Mouse (Mus musculus) liver, embryonic 14.5 days (tissue): ENCODE results near the gene Lrrtm3.

ENCODE experiments used
- CTCF ChIP-seq: IDR thresholded peaks from 2 replicates; pipeline ENCODE4 v1.5.1; 2016; ENCODE audit warnings: antibody characterized with exemption, low read depth, control low read depth
- EP300 ChIP-seq: IDR thresholded peaks from 2 replicates; pipeline ENCODE4 v1.6.1; 2016; ENCODE audit warnings: antibody characterized with exemption, low read depth

- TF ChIP-seq CTCF (no peak), EP300 (no peak)
Measured at GRCm38 (mm10) chr10:63950867-63951266, 139.2 kb downstream of the Lrrtm3 start.
